Mouse (Mus musculus) midbrain, embryonic 14.5 days (tissue): ENCODE measurements around the gene 4931409K22Rik. TPM values are rescaled to one million over a fixed set of nuclear protein-coding genes. Genes with fewer than 3 reads are reported as not detected.

Experiments
- ATAC-seq: fragments of 200-750 bp; cut with Nextera tagmentation; 2 replicates; pipeline ENCODE4 v1.8.0; 2017; ENCODE audit warnings: moderate number of reproducible peaks, moderate library complexity; ENCODE audit not compliant: low FRiP score, low TSS enrichment
- DNase-seq: peaks from one replicate; pipeline ENCODE4 v3.0.0-alpha.2; 2015
- H3K27ac ChIP-seq: fragments of 300-500 bp; sonication (generic); replicated peaks from 2 replicates; pipeline ENCODE4 v1.5.1; 2014; ENCODE audit warnings: mild to moderate bottlenecking, low read depth, low read length, moderate library complexity
- H3K27me3 ChIP-seq: fragments of 300-500 bp; sonication (generic); 2 replicates; pipeline ENCODE4 v1.6.1; 2014; ENCODE audit warnings: low read length, control low read depth, mixed read lengths; ENCODE audit not compliant: control insufficient read depth, insufficient read depth
- H3K36me3 ChIP-seq: fragments of 300-500 bp; sonication (generic); 2 replicates; pipeline ENCODE4 v1.6.1; 2014; ENCODE audit warnings: low read length, control low read depth; ENCODE audit not compliant: control insufficient read depth, insufficient read depth
- H3K4me1 ChIP-seq: fragments of 300-500 bp; sonication (generic); 2 replicates; pipeline ENCODE4 v1.6.1; 2014; ENCODE audit warnings: mild to moderate bottlenecking, antibody characterized with exemption, low read length, control low read depth; ENCODE audit not compliant: control insufficient read depth, insufficient read depth
- H3K4me2 ChIP-seq: fragments of 300-500 bp; sonication (generic); 2 replicates; pipeline ENCODE4 v1.6.1; 2014; ENCODE audit warnings: mild to moderate bottlenecking, low read length, moderate library complexity
- H3K4me3 ChIP-seq: fragments of 300-500 bp; sonication (generic); replicated peaks from 2 replicates; pipeline ENCODE4 v1.5.1; 2014; ENCODE audit warnings: low read depth, low read length
- H3K9ac ChIP-seq: fragments of 300-500 bp; sonication (generic); replicated peaks from 2 replicates; pipeline ENCODE4 v1.6.1; 2014; ENCODE audit warnings: mild to moderate bottlenecking, low read length, moderate library complexity
- H3K9me3 ChIP-seq: fragments of 300-500 bp; sonication (generic); 2 replicates; pipeline ENCODE4 v1.6.1; 2016; ENCODE audit warnings: low read length, control low read depth, mixed read lengths; ENCODE audit not compliant: control insufficient read depth
- WGBS: fragments of 180-500 bp; shearing (Covaris S2); extraction: QIAGEN DNeasy Blood & Tissue Kit; methylation state at CpG from one replicate; pipeline ENCODE4 v1.1.7; 2014; 5-methylcytosine and 5-hydroxymethylcytosine counted together
- polyA plus RNA-seq: library from polyadenylated mRNA; unstranded; fragments of >200 nt; fragmentation: Nextera tagmentation; extraction: Ambion mirVana; gene quantifications from 2 replicates; pipeline ENCODE4 v1.2.1, GENCODE M21; 2014

The 4931409K22Rik gene
- polyA plus RNA-seq, 1 experiment from 2014 or later, result not detected

GRCm38 (mm10) chr5:24508406-24508805 is 48.2 kb downstream of the 4931409K22Rik start:
- no peak overlapping the region for H3K27ac ChIP-seq
- no peak overlapping the region for H3K4me2 ChIP-seq
- DNase-seq (no peak), ATAC-seq (no peak)
- no peaks in the 10 kb centered on the region for H3K4me1 ChIP-seq
- WGBS, result 92% methylated on average over 7 of the region's 7 CpGs
- no peak overlapping the region for H3K9ac ChIP-seq
- 0 out of 2 replicates have a peak, but pooled peaks cover 13% of the 10 kb centered on the region for H3K27me3 ChIP-seq
- H3K9me3 ChIP-seq, result no peaks in the 10 kb centered on the region
- no peak overlapping the region for H3K4me3 ChIP-seq
- H3K36me3 ChIP-seq, result no peaks in the 10 kb centered on the region

- Histone ChIP-seq H3K4me1 (no peaks in the 10 kb centered on the region), H3K36me3 (peaks cover 26% of the 10 kb centered on the region), H3K27ac (no peak overlapping the region), H3K4me2 (no peak overlapping the region), H3K9ac (no peak overlapping the region), H3K9me3 (no peaks in the 10 kb centered on the region), H3K4me3 (no peak overlapping the region), H3K27me3 (peaks cover 14% of the 10 kb centered on the region; the same call in 1 of the 2 replicates)
- ATAC-seq (no peak), DNase-seq (no peak)
- WGBS, result 45% methylated on average over 2 of the region's 2 CpGs
Measured at GRCm38 (mm10) chr5:24505513-24505912, 51.1 kb downstream of the 4931409K22Rik start.

DNA sequence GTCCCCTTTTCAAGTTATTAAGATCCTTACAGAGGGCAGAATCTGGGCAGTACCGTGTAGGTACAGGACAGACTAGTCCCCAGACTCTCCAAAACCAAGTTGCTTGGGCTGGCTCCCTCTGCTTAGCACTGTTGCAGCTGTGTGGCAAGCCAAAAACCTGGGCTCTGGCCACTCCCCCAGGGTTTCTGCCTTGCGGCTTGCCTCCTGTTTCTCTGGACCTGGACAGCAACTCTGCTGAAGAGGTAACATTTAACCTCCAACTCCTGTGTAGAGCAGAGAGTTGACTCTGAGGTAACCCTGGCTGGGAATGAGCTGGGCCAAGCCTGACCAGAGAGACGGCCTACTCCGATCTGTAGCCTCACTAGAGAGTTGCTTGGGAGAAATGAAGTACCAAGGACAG is 53.8 kb downstream of the 4931409K22Rik start:
- Histone ChIP-seq H3K4me2 (no peak overlapping the region), H3K36me3 (peaks cover 53% of the 10 kb centered on the region), H3K9me3 (no peaks in the 10 kb centered on the region), H3K27me3 (peaks cover 14% of the 10 kb centered on the region; the same call in 1 of the 2 replicates), H3K4me1 (no peaks in the 10 kb centered on the region), H3K4me3 (no peak overlapping the region), H3K27ac (no peak overlapping the region), H3K9ac (no peak overlapping the region)
- DNase-seq (no peak), ATAC-seq (no peak)
- 84% methylated on average over 4 of the region's 4 CpGs for WGBS

- Histone ChIP-seq H3K27me3 (peaks cover 14% of the 10 kb centered on the region; the same call in 1 of the 2 replicates), H3K9ac (no peak overlapping the region), H3K27ac (no peak overlapping the region), H3K9me3 (no peaks in the 10 kb centered on the region), H3K4me1 (no peaks in the 10 kb centered on the region; the same call in 1 of the 2 replicates), H3K4me2 (no peak overlapping the region), H3K4me3 (no peak overlapping the region), H3K36me3 (peaks cover 71% of the 10 kb centered on the region)
- ATAC-seq (no peak), DNase-seq (peak; percentile 56)
- WGBS, result 83% methylated on average over 11 of the region's 11 CpGs
Measured at GRCm38 (mm10) chr5:24500851-24501250, 55.8 kb downstream of the 4931409K22Rik start.

DNA sequence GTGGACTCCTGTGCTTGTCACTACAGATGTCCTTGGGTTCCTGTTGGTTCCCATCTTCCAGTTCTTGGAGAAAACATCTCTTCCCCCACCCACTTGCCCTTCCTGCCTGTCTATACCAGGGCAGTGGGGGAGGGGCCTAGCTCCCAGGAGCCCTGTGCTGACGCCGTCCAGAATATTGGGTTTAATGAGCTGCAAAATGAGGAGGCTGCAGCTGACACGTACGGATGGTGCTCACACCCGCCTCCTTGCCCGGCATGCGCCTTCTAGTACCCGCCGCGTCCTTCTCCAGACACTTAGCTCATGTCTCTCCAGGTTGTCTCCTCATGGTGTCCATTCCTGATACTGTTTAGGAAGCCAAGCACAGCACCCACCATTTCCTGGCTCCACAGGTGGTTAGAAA is 57.5 kb downstream of the 4931409K22Rik start:
- DNase-seq (no peak), ATAC-seq (no peak)
- H3K27me3 ChIP-seq, result peaks cover 7% of the 10 kb centered on the region; the same call in 1 of the 2 replicates
- H3K4me1 ChIP-seq, result peaks cover 6% of the 10 kb centered on the region; the same call in 1 of the 2 replicates
- 75% methylated on average over 10 of the region's 10 CpGs for WGBS
- H3K9ac ChIP-seq, result no peak overlapping the region
- no peak overlapping the region for H3K4me2 ChIP-seq
- no peak overlapping the region for H3K27ac ChIP-seq
- H3K36me3 ChIP-seq, result peaks cover 79% of the 10 kb centered on the region
- H3K9me3 ChIP-seq, result no peaks in the 10 kb centered on the region
- H3K4me3 ChIP-seq, result no peak overlapping the region

DNA sequence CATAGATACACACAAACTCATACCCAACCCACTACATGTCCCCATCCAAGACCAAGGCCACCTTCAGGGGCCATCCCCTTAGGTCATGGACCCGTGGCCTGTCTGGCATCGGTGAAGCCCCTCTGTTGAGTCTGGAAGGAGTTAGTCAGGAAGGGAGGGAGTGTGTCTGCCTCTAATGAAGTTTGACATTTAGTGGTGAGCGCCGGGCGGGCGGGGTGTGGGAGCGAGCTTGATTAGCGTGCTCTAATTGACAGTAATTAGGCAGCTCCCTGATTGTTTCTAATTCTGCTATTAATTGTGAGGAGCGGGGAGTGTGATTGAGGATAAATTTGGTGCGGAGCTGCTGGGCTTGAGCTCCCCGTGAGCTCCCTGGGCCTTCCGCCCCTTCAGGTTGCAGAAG is 59.1 kb downstream of the 4931409K22Rik start:
- no peak for ATAC-seq
- Histone ChIP-seq H3K4me2 (no peak overlapping the region), H3K27me3 (no peaks in the 10 kb centered on the region; the same call in 1 of the 2 replicates), H3K9ac (no peak overlapping the region), H3K9me3 (no peaks in the 10 kb centered on the region), H3K36me3 (peaks cover 89% of the 10 kb centered on the region), H3K4me3 (no peak overlapping the region), H3K27ac (no peak overlapping the region), H3K4me1 (peaks cover 6% of the 10 kb centered on the region; the same call in 1 of the 2 replicates)
- 72% methylated on average over 12 of the region's 12 CpGs for WGBS
- no peak for DNase-seq

DNA sequence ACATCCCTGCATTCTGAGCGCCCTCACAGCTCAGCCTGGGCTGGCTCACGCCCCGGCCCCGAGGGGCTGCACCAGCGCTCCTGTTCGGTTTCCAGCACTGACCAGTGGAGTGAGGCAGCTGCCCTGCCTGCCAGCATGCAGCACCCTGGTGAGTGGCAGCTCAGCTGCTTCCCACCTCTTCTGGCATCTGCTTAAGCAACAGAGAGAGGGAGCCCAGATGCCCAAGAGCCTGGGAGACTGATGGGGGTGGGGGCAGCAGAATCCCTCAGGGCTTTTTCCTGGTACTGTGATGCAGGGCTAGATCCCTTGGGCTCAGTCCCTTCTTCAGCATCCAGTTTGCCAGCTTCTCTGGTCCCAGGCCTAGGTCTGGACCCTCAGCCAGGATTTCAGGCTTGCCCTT is 59.9 kb downstream of the 4931409K22Rik start:
- H3K27ac ChIP-seq, result 0 out of 2 replicates have a peak overlapping the region, but pooled peaks have one; percentile 37
- H3K36me3 ChIP-seq, result peaks cover 89% of the 10 kb centered on the region
- H3K9me3 ChIP-seq, result no peaks in the 10 kb centered on the region
- H3K4me3 ChIP-seq, result no peak overlapping the region
- DNase-seq (no peak), ATAC-seq (no peak)
- H3K27me3 ChIP-seq, result no peaks in the 10 kb centered on the region
- H3K9ac ChIP-seq, result no peak overlapping the region
- WGBS, result 58% methylated on average over 6 of the region's 6 CpGs
- H3K4me1 ChIP-seq, result peaks cover 6% of the 10 kb centered on the region; the same call in 1 of the 2 replicates
- no peak overlapping the region for H3K4me2 ChIP-seq

DNA sequence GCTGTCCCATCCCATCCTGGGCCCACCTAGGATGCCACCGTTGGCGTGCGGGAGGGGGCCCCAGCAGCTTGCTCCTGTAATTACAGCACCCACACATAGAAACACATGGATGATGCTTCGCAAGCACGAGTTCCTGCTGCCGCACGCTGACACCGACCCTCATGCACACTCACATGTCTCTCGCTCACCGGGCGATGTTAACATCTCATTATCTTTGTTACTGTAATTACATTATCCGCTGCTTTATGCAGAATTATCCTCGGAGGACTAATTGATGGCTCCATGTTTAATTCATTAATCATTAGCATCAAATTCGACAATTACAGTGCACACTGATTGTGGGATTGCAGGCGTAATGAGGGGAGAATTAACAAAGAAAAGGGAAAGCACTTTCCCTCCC is 61.6 kb downstream of the 4931409K22Rik start:
- Histone ChIP-seq H3K36me3 (peaks cover 88% of the 10 kb centered on the region), H3K27ac (peak overlapping the region; percentile 38; the same call in 1 of the 2 replicates), H3K9me3 (no peaks in the 10 kb centered on the region), H3K4me2 (no peak overlapping the region), H3K4me1 (peaks cover 6% of the 10 kb centered on the region; the same call in 1 of the 2 replicates), H3K9ac (no peak overlapping the region), H3K27me3 (no peaks in the 10 kb centered on the region), H3K4me3 (no peak overlapping the region)
- DNase-seq (peak; percentile 66), ATAC-seq (peak; percentile 36; the same call in 1 of the 2 replicates)
- WGBS, result 59% methylated on average over 15 of the region's 15 CpGs
